Comparison of ENCODE assay signal across 16 mouse cellular contexts in the genomic region with DNA sequence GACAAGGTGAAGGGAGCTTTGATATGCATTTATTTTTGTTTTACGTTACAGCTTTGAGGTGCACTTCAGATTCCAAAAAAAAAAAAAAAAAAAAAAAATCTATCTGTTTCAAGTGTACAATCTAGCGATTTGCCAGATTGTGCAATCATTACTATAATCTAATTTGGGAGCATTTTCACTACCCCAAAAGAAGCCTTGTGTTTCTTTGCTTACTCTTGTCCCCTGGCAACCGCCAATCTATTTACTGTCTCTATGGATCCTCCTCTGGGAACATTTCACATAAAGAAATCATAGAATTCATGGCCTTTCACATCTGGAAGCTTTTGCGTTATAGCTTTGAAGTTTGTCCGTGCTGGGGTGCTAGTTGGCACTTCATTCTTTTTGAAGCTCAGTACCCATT.
"Had no signal": no experiment of that assay in that cellular context is flagged by ENCODE, and none has a peak within 500 bp of the region (broad histone marks: within the 10 kb centered on the region; RNA-seq: fewer than 3 reads in every experiment).

No protein-coding gene starts in this region.

- H3K4me3 ChIP-seq: liver, embryonic 12.5 days; megakaryocyte, embryonic 14.5 days; midbrain, embryonic 13.5 days; midbrain, embryonic 15.5 days; neural tube, embryonic 12.5 days; stomach, embryonic 15.5 days had no signal

- H3K9me3 ChIP-seq: liver, embryonic 12.5 days; midbrain, embryonic 13.5 days; midbrain, embryonic 15.5 days; neural tube, embryonic 12.5 days; stomach, embryonic 15.5 days had no signal

- H3K27ac ChIP-seq: liver, embryonic 12.5 days; liver, embryonic 14.5 days; macrophage; midbrain, embryonic 13.5 days; midbrain, embryonic 15.5 days; neural tube, embryonic 12.5 days; stomach, embryonic 15.5 days had no signal

- H3K4me2 ChIP-seq: liver, embryonic 12.5 days; lung, embryonic 14.5 days; midbrain, embryonic 11.5 days; midbrain, embryonic 13.5 days; midbrain, embryonic 15.5 days; neural tube, embryonic 12.5 days; stomach, embryonic 15.5 days had no signal

- H3K36me3 ChIP-seq: liver, embryonic 12.5 days; midbrain, embryonic 13.5 days; midbrain, embryonic 15.5 days; neural tube, embryonic 12.5 days; stomach, embryonic 15.5 days had no signal

- H3K4me1 ChIP-seq: neural tube, embryonic 12.5 days had no signal

- H3K9ac ChIP-seq: liver, embryonic 12.5 days; liver, embryonic 14.5 days; lung, embryonic 14.5 days; midbrain, embryonic 13.5 days; midbrain, embryonic 15.5 days; neural tube, embryonic 12.5 days; stomach, embryonic 15.5 days had no signal

- ATAC-seq: liver, embryonic 12.5 days; midbrain, embryonic 13.5 days; midbrain, embryonic 15.5 days had no signal

- DNase-seq: lung, embryonic 14.5 days; lung, postnatal 14 days; lung, postnatal 36 days; right cerebral cortex, postnatal 14 days; thymus, adult 18-20 months; thymus, postnatal 14 days; thymus, postnatal 36 days had no signal
